ENCODE assay signal across 29 mouse cellular contexts in the genomic region with DNA sequence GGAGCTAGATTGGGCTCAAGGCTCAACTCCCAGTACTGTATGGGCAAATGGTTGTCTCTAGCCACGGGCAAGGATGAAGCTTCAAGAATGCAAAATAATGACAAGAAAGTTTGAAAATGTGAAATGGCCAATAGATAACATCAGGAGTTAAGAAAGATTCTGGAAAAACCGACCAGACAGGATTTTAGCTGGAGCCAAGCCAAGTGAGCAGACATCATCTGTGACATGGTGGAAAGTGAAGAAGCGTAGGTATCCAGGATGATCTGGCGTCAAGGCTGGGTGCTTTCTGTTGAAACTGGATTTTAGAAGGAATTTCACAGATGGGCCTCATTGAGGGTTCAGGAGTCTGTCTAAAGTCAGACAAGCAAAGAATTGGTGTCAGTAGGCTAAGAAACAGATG. TPM values are rescaled to one million over a fixed set of nuclear protein-coding genes. Genes with fewer than 3 reads are reported as not detected.
DNase-seq lines count a peak whose midpoint lies in the region; ATAC-seq and TF ChIP-seq lines count a peak whose summit lies in the region.
"Had no signal": no experiment of that assay in that cellular context is flagged by ENCODE, and none has a peak within 500 bp of the region (broad histone marks: within the 10 kb centered on the region; RNA-seq: fewer than 3 reads in every experiment).

A gene (plus strand): TSS at position 317 of the 400 bp plus-strand sequence.

- no peaks in the 10 kb centered on the region; the same call in 1 of the 2 replicates for H3K4me1 ChIP-seq in embryonic facial prominence, embryonic 14.5 days (ENCODE audit: control insufficient read depth, insufficient read depth, low read length)
- H3K4me1 ChIP-seq in embryonic facial prominence, embryonic 10.5 days: no peaks in the 10 kb centered on the region
- no peaks in the 10 kb centered on the region; the same call in 1 of the 2 replicates for H3K4me1 ChIP-seq in lung, adult 2 months (ENCODE audit: control insufficient read depth, insufficient read depth, low read length)
- no peaks in the 10 kb centered on the region for H3K4me1 ChIP-seq in limb, embryonic 15.5 days
- H3K4me1 ChIP-seq: embryonic facial prominence, embryonic 12.5 days; heart, embryonic 10.5 days; heart, embryonic 13.5 days; hindbrain, embryonic 15.5 days had no signal

- peak; percentile 66 for DNase-seq in embryonic facial prominence, embryonic 14.5 days (ENCODE audit: low spot score)
- DNase-seq in embryonic facial prominence, embryonic 10.5 days (ENCODE audit: low spot score): no peak
- DNase-seq in lung, adult 2 months: peak; percentile 1
- DNase-seq in lung, postnatal 10 days: no peak
- peak; percentile 25 for DNase-seq in fat pad, adult 2 months (ENCODE audit: extremely low read depth, low read depth, low spot score)
- no peak for DNase-seq in spleen, postnatal 36 days (ENCODE audit: low spot score in 2 of 2)
- DNase-seq: adrenal gland, adult 8-10 months; adrenal gland, postnatal 25 days; cerebellum, adult 11-12 months; cerebellum, adult 8-10 months; cerebellum, postnatal 36 days; gastrocnemius, postnatal 10 days; gastrocnemius, postnatal 36 days; heart, adult 18-20 months; heart, postnatal 14 days; heart, postnatal 4 days had no signal

- no peak for TF ChIP-seq CTCF in lung, adult 2 months (IDR thresholded peaks at IDR 0.05; ENCODE audit: insufficient read depth, low read length)

- no peak for ATAC-seq in embryonic facial prominence, embryonic 14.5 days (ENCODE audit: low read depth)
- no peak for ATAC-seq in limb, embryonic 15.5 days (ENCODE audit: insufficient number of reproducible peaks, low FRiP score, low TSS enrichment, low read depth)
- ATAC-seq: activated CD4-positive, CD25-positive, alpha-beta regulatory T cell, adult 4 months; forebrain, embryonic 13.5 days; forebrain, embryonic 16.5 days had no signal

- no peak within 1 kb of the TSS for H3K27ac ChIP-seq in embryonic facial prominence, embryonic 14.5 days (replicated peaks; ENCODE audit: low read depth, low read length)
- no peak within 1 kb of the TSS for H3K27ac ChIP-seq in embryonic facial prominence, embryonic 10.5 days (replicated peaks)
- H3K27ac ChIP-seq in limb, embryonic 15.5 days: 0 out of 2 replicates have a peak within 1 kb of the TSS, but pooled peaks have one; percentile 24
- H3K27ac ChIP-seq: embryonic facial prominence, embryonic 12.5 days; forebrain, embryonic 10.5 days; forebrain, embryonic 13.5 days; heart, embryonic 10.5 days; heart, embryonic 13.5 days; hindbrain, embryonic 15.5 days had no signal

- H3K9me3 ChIP-seq in embryonic facial prominence, embryonic 14.5 days (ENCODE audit: control insufficient read depth, low read length): no peaks in the 10 kb centered on the region
- no peaks in the 10 kb centered on the region for H3K9me3 ChIP-seq in embryonic facial prominence, embryonic 10.5 days
- no peaks in the 10 kb centered on the region for H3K9me3 ChIP-seq in limb, embryonic 15.5 days
- H3K9me3 ChIP-seq: embryonic facial prominence, embryonic 12.5 days; forebrain, embryonic 10.5 days; forebrain, embryonic 13.5 days; heart, embryonic 10.5 days; heart, embryonic 13.5 days; hindbrain, embryonic 15.5 days had no signal

- H3K4me2 ChIP-seq in embryonic facial prominence, embryonic 14.5 days (ENCODE audit: low read depth, low read length): no peak within 1 kb of the TSS
- no peak within 1 kb of the TSS for H3K4me2 ChIP-seq in limb, embryonic 15.5 days
- H3K4me2 ChIP-seq: embryonic facial prominence, embryonic 12.5 days; forebrain, embryonic 13.5 days; heart, embryonic 13.5 days; hindbrain, embryonic 15.5 days had no signal

- no peak within 1 kb of the TSS for H3K9ac ChIP-seq in embryonic facial prominence, embryonic 14.5 days (ENCODE audit: low read depth, low read length)
- no peak within 1 kb of the TSS for H3K9ac ChIP-seq in limb, embryonic 15.5 days
- H3K9ac ChIP-seq: embryonic facial prominence, embryonic 12.5 days; forebrain, embryonic 13.5 days; heart, embryonic 13.5 days; hindbrain, embryonic 15.5 days had no signal

- no peaks in the 10 kb centered on the region for H3K36me3 ChIP-seq in embryonic facial prominence, embryonic 14.5 days (ENCODE audit: control insufficient read depth, insufficient read depth, low read length)
- no peaks in the 10 kb centered on the region for H3K36me3 ChIP-seq in embryonic facial prominence, embryonic 10.5 days (replicated peaks)
- no peaks in the 10 kb centered on the region for H3K36me3 ChIP-seq in limb, embryonic 15.5 days
- H3K36me3 ChIP-seq: embryonic facial prominence, embryonic 12.5 days; forebrain, embryonic 10.5 days; heart, embryonic 10.5 days; heart, embryonic 13.5 days; hindbrain, embryonic 15.5 days had no signal

- H3K27me3 ChIP-seq in embryonic facial prominence, embryonic 14.5 days (replicated peaks; ENCODE audit: control insufficient read depth, insufficient read depth, low read length): no peaks in the 10 kb centered on the region
- no peaks in the 10 kb centered on the region for H3K27me3 ChIP-seq in embryonic facial prominence, embryonic 10.5 days (replicated peaks; ENCODE audit: low read depth, poor library complexity, severe bottlenecking)
- no peaks in the 10 kb centered on the region for H3K27me3 ChIP-seq in limb, embryonic 15.5 days
- H3K27me3 ChIP-seq: embryonic facial prominence, embryonic 12.5 days; forebrain, embryonic 13.5 days; hindbrain, embryonic 15.5 days had no signal

- 63% methylated on average over 4 of the region's 4 CpGs for WGBS in embryonic facial prominence, embryonic 14.5 days
- 77% methylated on average over 4 of the region's 4 CpGs for WGBS in embryonic facial prominence, embryonic 10.5 days
- 62% methylated on average over 4 of the region's 4 CpGs for WGBS in lung, adult 2 months
- WGBS in limb, embryonic 15.5 days: 61% methylated on average over 4 of the region's 4 CpGs

- TF ChIP-seq POLR2A in lung, adult 2 months (IDR thresholded peaks at IDR 0.05; ENCODE audit: borderline replicate concordance, extremely low read depth, low read depth, low read length): no peak

- H3K4me3 ChIP-seq in embryonic facial prominence, embryonic 14.5 days (ENCODE audit: low read depth, low read length): no peak within 1 kb of the TSS
- H3K4me3 ChIP-seq in embryonic facial prominence, embryonic 10.5 days: no peak within 1 kb of the TSS
- H3K4me3 ChIP-seq in lung, adult 2 months (replicated peaks; ENCODE audit: extremely low read depth, low read depth, low read length): no peak within 1 kb of the TSS
- no peak within 1 kb of the TSS for H3K4me3 ChIP-seq in limb, embryonic 15.5 days
- H3K4me3 ChIP-seq: embryonic facial prominence, embryonic 12.5 days; erythroblast, embryonic 14.5 days; forebrain, embryonic 10.5 days; forebrain, embryonic 13.5 days; heart, embryonic 10.5 days; heart, embryonic 13.5 days; hindbrain, embryonic 15.5 days had no signal

RNA-seq across cellular contexts. Expression of the gene that starts here (rescaled TPM):
- not detected in 2 replicates for polyA plus RNA-seq in embryonic facial prominence, embryonic 14.5 days (2014; fragmentation: Nextera tagmentation; extraction: Ambion mirVana)
- 0.16 TPM in 1 of 2 replicates, not detected in the other for polyA plus RNA-seq in embryonic facial prominence, embryonic 10.5 days (2016; fragmentation: Nextera tagmentation; extraction: Ambion mirVana)
- polyA plus RNA-seq in lung, adult 2 months (2012; rRNA removed): not detected in 2 replicates
- polyA plus RNA-seq in limb, embryonic 15.5 days (2015; fragmentation: Nextera tagmentation; extraction: Ambion mirVana): 0.13 and 0.15 TPM in 2 replicates
- polyA plus RNA-seq: activated CD4-positive, CD25-positive, alpha-beta regulatory T cell, adult 4 months; cortical plate, adult 2 months; erythroblast, embryonic 14.5 days; forebrain, embryonic 10.5 days; forebrain, embryonic 13.5 days; forebrain, embryonic 16.5 days; heart, embryonic 10.5 days; heart, embryonic 13.5 days; heart, embryonic 16.5 days; hindbrain, embryonic 11.5 days; hindbrain, embryonic 15.5 days had no signal

Comparison
In these comparisons a context has a peak if more than half of its experiments do, and no peak if none do; other contexts are left out.
1. Peak in DNase-seq in embryonic facial prominence, embryonic 14.5 days; RNA of the gene not detected or under 1 TPM.
2. Peak in DNase-seq in lung, adult 2 months; RNA of the gene not detected or under 1 TPM.